Mouse (Mus musculus): ENCODE data around the gene Prss27. TPM values are rescaled to one million over a fixed set of nuclear protein-coding genes. Genes with fewer than 3 reads are reported as not detected.

The Prss27 gene
- polyA plus RNA-seq, 1 experiment from 2014 or later, result 0.24 TPM

DNA sequence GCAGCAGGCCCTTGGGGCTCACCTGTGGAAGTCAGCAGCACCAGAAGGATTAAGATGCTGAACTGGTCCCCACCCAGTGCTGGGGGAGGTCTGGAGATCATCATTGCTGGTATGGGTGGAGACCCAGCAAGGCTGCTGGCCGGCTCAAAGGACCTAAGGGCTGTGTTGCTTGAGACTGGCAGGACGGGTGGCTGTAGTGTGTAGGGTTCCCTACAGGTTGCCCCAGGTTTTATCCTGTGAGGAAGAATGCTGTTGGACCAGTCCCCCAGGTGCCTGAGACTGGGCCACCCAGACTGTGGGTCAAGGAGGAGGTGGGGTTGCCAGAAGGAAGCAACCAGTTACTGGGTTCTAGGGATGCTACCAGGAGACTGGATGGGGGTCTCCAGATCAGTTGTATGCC lies 40.0 kb upstream of the Prss27 start, which contains the start of gene Prss22:
Prss22 (minus strand) TSS at position 200 of the 400 bp plus-strand sequence.
- Histone ChIP-seq H3K4me1 (ENCODE audit: insufficient read depth) (peaks cover 8% of the 10 kb centered on the region; the same call in 1 of the 2 replicates), H3K36me3 (ENCODE audit: insufficient read depth) (no peaks in the 10 kb centered on the region), H3K4me2 (peak within 1 kb of the TSS; percentile 37), H3K9ac (no peak within 1 kb of the TSS), H3K4me3 (ENCODE audit: low read depth, low read length) (peak within 1 kb of the TSS; percentile 9; the same call in 1 of the 2 replicates), H3K9me3 (ENCODE audit: low read depth, low read length) (no peaks in the 10 kb centered on the region), H3K27ac (ENCODE audit: low read depth) (peak within 1 kb of the TSS; percentile 42; the same call in 1 of the 2 replicates), H3K27me3 (ENCODE audit: insufficient read depth, low read length) (no peaks in the 10 kb centered on the region)
- 45% methylated on average over 2 of the region's 2 CpGs for whole genome bisulfite sequencing
- ATAC-seq (ENCODE audit: insufficient read depth) (peak; percentile 68; the same call in 1 of the 2 replicates), DNase-seq (peak; percentile 51)
- TF ChIP-seq CTCF (IDR thresholded peaks at IDR 0.05; ENCODE audit: low read depth), result no peak

GRCm38 (mm10) chr17:23998383-23998782 lies 39.6 kb upstream of the Prss27 start:
- Histone ChIP-seq H3K36me3 (ENCODE audit: insufficient read depth) (no peaks in the 10 kb centered on the region), H3K27me3 (ENCODE audit: insufficient read depth, low read length) (no peaks in the 10 kb centered on the region), H3K27ac (ENCODE audit: low read depth) (peak overlapping the region; percentile 42; the same call in 1 of the 2 replicates), H3K9me3 (ENCODE audit: low read depth, low read length) (no peaks in the 10 kb centered on the region), H3K4me3 (ENCODE audit: low read depth, low read length) (no peak overlapping the region), H3K4me1 (ENCODE audit: insufficient read depth) (peaks cover 8% of the 10 kb centered on the region; the same call in 1 of the 2 replicates), H3K4me2 (peak overlapping the region; percentile 37; the same call in 1 of the 2 replicates), H3K9ac (no peak overlapping the region)
- DNase-seq (no peak), ATAC-seq (ENCODE audit: insufficient read depth) (no peak)
- WGBS, result 53% methylated on average over 6 of the region's 6 CpGs
- TF ChIP-seq CTCF (IDR thresholded peaks at IDR 0.05; ENCODE audit: low read depth), result no peak

DNA sequence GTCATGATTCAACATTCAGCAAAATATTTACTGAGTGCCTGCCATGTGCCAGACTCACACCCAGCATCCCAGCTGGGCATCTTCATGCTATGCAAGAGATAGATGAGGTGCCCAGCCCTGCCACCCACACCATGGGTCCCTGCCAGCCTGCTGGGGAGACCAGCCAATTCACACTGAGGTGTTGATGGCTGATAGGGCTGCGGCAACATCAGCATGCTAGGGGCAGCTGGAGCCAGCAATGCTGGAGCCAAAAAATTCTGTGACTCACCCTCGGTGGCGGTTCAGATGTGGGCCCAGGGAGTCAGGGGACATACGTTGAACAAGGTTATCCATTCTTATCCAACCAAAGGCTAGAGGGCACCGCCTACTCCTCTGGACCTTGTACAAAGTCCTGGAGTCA lies 37.5 kb upstream of the Prss27 start:
- H3K27ac ChIP-seq (ENCODE audit: low read depth), result no peak overlapping the region
- 26% methylated on average over 5 of the region's 5 CpGs for WGBS
- no peaks in the 10 kb centered on the region for H3K36me3 ChIP-seq (ENCODE audit: insufficient read depth)
- DNase-seq (peak; percentile 47), ATAC-seq (ENCODE audit: insufficient read depth) (peak; percentile 39; the same call in 1 of the 2 replicates)
- H3K4me1 ChIP-seq (ENCODE audit: insufficient read depth), result 0 out of 2 replicates have a peak, but pooled peaks cover 3% of the 10 kb centered on the region
- no peaks in the 10 kb centered on the region for H3K27me3 ChIP-seq (ENCODE audit: insufficient read depth, low read length)
- H3K4me3 ChIP-seq (ENCODE audit: low read depth, low read length), result no peak overlapping the region
- H3K9me3 ChIP-seq (ENCODE audit: low read depth, low read length), result no peaks in the 10 kb centered on the region
- H3K9ac ChIP-seq, result no peak overlapping the region
- no peak for TF ChIP-seq CTCF (IDR thresholded peaks at IDR 0.05; ENCODE audit: low read depth)
- H3K4me2 ChIP-seq, result no peak overlapping the region

DNA sequence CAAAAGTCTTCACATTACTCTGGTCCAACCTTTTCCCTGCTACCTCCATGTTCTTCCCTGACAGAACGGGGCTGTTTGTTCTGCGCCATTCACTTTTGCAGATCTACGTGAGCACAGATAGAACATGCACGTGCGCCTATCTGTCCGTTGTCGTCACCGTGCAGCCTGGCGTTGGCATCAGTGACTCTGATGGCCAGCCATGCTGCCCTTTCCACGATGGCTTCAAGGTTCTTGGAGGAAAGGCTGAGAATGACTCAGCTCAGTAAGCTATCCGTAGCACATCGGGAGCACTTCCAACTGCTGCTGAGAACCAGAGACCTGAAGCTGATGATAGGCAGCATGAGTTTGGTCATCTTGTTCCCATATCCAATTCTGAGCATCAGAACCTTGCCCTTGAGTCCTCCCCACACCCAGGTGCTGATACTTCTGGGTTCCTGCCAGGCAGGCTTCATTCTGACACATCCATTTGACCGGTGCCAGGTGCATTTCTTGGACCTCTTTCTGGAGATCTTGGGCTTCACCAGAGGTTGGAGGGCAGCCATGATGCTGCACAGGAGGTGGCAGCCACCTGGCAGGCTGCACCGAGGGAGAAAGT lies 33.8 kb upstream of the Prss27 start:
- no peaks in the 10 kb centered on the region for H3K36me3 ChIP-seq (ENCODE audit: insufficient read depth)
- WGBS, result 91% methylated on average over 14 of the region's 14 CpGs
- H3K27me3 ChIP-seq (ENCODE audit: insufficient read depth, low read length), result no peaks in the 10 kb centered on the region
- DNase-seq, result no peak
- ATAC-seq (ENCODE audit: insufficient read depth), result no peak
- no peak for TF ChIP-seq CTCF (IDR thresholded peaks at IDR 0.05; ENCODE audit: low read depth)
- H3K9ac ChIP-seq, result no peak overlapping the region
- H3K27ac ChIP-seq (ENCODE audit: low read depth), result no peak overlapping the region
- 0 out of 2 replicates have a peak, but pooled peaks cover 3% of the 10 kb centered on the region for H3K4me1 ChIP-seq (ENCODE audit: insufficient read depth)
- H3K4me2 ChIP-seq, result no peak overlapping the region
- H3K4me3 ChIP-seq (ENCODE audit: low read depth, low read length), result no peak overlapping the region
- no peaks in the 10 kb centered on the region for H3K9me3 ChIP-seq (ENCODE audit: low read depth, low read length)

DNA sequence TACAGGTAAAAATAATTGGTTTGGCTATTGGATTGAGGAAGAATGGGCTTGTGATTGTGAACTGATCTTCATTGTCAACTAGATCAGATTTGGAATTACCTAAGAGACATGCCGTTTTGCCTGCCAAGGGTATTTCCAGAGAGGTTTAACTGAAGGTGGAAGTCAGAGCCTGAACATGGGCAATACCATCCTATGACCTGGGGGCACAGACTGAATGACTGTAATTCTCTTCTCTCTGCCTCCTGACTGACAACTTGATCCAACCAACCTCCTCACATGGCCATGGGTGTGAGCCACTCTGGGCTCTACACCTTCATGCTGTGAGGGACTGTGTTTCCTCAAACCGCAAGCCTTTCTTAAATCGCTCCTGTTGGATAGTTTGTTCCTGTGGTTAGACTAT lies 32.9 kb upstream of the Prss27 start:
- Histone ChIP-seq H3K4me1 (ENCODE audit: insufficient read depth) (0 out of 2 replicates have a peak, but pooled peaks cover 3% of the 10 kb centered on the region), H3K36me3 (ENCODE audit: insufficient read depth) (no peaks in the 10 kb centered on the region), H3K4me3 (ENCODE audit: low read depth, low read length) (no peak overlapping the region), H3K4me2 (no peak overlapping the region), H3K27me3 (ENCODE audit: insufficient read depth, low read length) (no peaks in the 10 kb centered on the region), H3K27ac (ENCODE audit: low read depth) (no peak overlapping the region), H3K9me3 (ENCODE audit: low read depth, low read length) (no peaks in the 10 kb centered on the region), H3K9ac (no peak overlapping the region)
- WGBS, result 90% methylated on average over 3 of the region's 3 CpGs
- no peak for ATAC-seq (ENCODE audit: insufficient read depth)
- DNase-seq, result no peak
- TF ChIP-seq CTCF (IDR thresholded peaks at IDR 0.05; ENCODE audit: low read depth), result no peak

- no peak overlapping the region for H3K9ac ChIP-seq
- no peaks in the 10 kb centered on the region for H3K27me3 ChIP-seq (ENCODE audit: insufficient read depth, low read length)
- 46% methylated on average over 2 of the region's 2 CpGs for WGBS
- H3K4me3 ChIP-seq (ENCODE audit: low read depth, low read length), result no peak overlapping the region
- ATAC-seq (ENCODE audit: insufficient read depth) (no peak), DNase-seq (no peak)
- TF ChIP-seq CTCF (IDR thresholded peaks at IDR 0.05; ENCODE audit: low read depth), result no peak
- no peak overlapping the region for H3K27ac ChIP-seq (ENCODE audit: low read depth)
- H3K4me2 ChIP-seq, result no peak overlapping the region
- H3K9me3 ChIP-seq (ENCODE audit: low read depth, low read length), result no peaks in the 10 kb centered on the region
- H3K36me3 ChIP-seq (ENCODE audit: insufficient read depth), result no peaks in the 10 kb centered on the region
- H3K4me1 ChIP-seq (ENCODE audit: insufficient read depth), result no peaks in the 10 kb centered on the region
Observed at GRCm38 (mm10) chr17:24006930-24007329, 31.0 kb upstream of the Prss27 start.

GRCm38 (mm10) chr17:24007391-24007790 lies 30.6 kb upstream of the Prss27 start:
- Histone ChIP-seq H3K9me3 (ENCODE audit: low read depth, low read length) (no peaks in the 10 kb centered on the region), H3K4me1 (ENCODE audit: insufficient read depth) (no peaks in the 10 kb centered on the region), H3K4me3 (ENCODE audit: low read depth, low read length) (no peak overlapping the region), H3K27me3 (ENCODE audit: insufficient read depth, low read length) (no peaks in the 10 kb centered on the region), H3K4me2 (no peak overlapping the region), H3K9ac (no peak overlapping the region), H3K27ac (ENCODE audit: low read depth) (no peak overlapping the region), H3K36me3 (ENCODE audit: insufficient read depth) (no peaks in the 10 kb centered on the region)
- no peak for DNase-seq
- no peak for ATAC-seq (ENCODE audit: insufficient read depth)
- TF ChIP-seq CTCF (IDR thresholded peaks at IDR 0.05; ENCODE audit: low read depth), result no peak
- WGBS, result 68% methylated on average over 1 of the region's 1 CpGs
